Mouse (Mus musculus) macrophage (primary cell): ENCODE results near the gene Dicer1. TPM values are rescaled to one million over a fixed set of nuclear protein-coding genes. Genes with fewer than 3 reads are reported as not detected.

Experiments used
- H3K27ac ChIP-seq: fragments of 350-480 bp; formaldehyde crosslinking; 2 replicates; pipeline ENCODE4 v1.9.0; 2021
- H3K36me3 ChIP-seq: fragments of 350-480 bp; formaldehyde crosslinking; 2 replicates; pipeline ENCODE4 v1.9.0; 2021; ENCODE audit errors: inconsistent target
- H3K4me3 ChIP-seq: fragments of 350-480 bp; formaldehyde crosslinking; 2 replicates; pipeline ENCODE4 v1.9.0; 2021; ENCODE audit errors: inconsistent target
- H3K79me2 ChIP-seq: fragments of 350-480 bp; formaldehyde crosslinking; 2 replicates; pipeline ENCODE4 v1.9.0; 2021; ENCODE audit errors: inconsistent target
- WGBS: methylation state at CpG from one replicate; pipeline ENCODE4 v1.1.7; 2026; ENCODE audit warnings: inconsistent platforms; ENCODE audit not compliant: missing documents; 5-methylcytosine and 5-hydroxymethylcytosine counted together
- polyA plus RNA-seq: library from polyadenylated mRNA; stranded (reverse); fragments of 250-400 nt; gene quantifications from 3 replicates; pipeline ENCODE4 v1.2.4, GENCODE M21; 2018; ENCODE audit warnings: inconsistent platforms

Gene Dicer1
- polyA plus RNA-seq, 1 experiment from 2014 or later = 20.3 TPM

GRCm38 (mm10) chr12:104640934-104641333, 110.8 kb downstream of the Dicer1 start:
- no peak overlapping the region for H3K27ac ChIP-seq
- WGBS = 81% methylated on average over 1 of the region's 1 CpGs
- no peaks in the 10 kb centered on the region for H3K36me3 ChIP-seq

GRCm38 (mm10) chr12:104638156-104638555, 113.6 kb downstream of the Dicer1 start:
- no peaks in the 10 kb centered on the region for H3K36me3 ChIP-seq
- 44% methylated on average over 7 of the region's 8 CpGs for WGBS
- H3K79me2 ChIP-seq = no peaks in the 10 kb centered on the region
- H3K27ac ChIP-seq = no peak overlapping the region
- no peak overlapping the region for H3K4me3 ChIP-seq

More at GRCm38 (mm10) chr12:104640934-104641333, 110.8 kb downstream of the Dicer1 start:
- H3K79me2 ChIP-seq = no peaks in the 10 kb centered on the region
- no peak overlapping the region for H3K4me3 ChIP-seq

Other genes with a start within 250 kb of the Dicer1 start
- gene Clmn, start 113.1 kb upstream of the Dicer1 start, polyA plus RNA-seq = not detected in 3 replicates